Mouse (Mus musculus) MEL (cell line): ENCODE measurements around the gene Ablim2.

ENCODE experiments used
- CHD2 ChIP-seq: IDR thresholded peaks from 2 replicates; pipeline ENCODE4 v1.6.1; 2011; ENCODE audit warnings: low read length, improper control_type of control experiment
- CTCF ChIP-seq, 3 experiments: IDR thresholded peaks in 2 of 3; conservative IDR thresholded peaks in 1 of 3; 2 replicates each; pipeline ENCODE4 v1.5.1; 2011 to 2012; ENCODE audit warnings: low read length in 3 of 3, low read depth in 2 of 3, mild to moderate bottlenecking in 2 of 3, improper control_type of control experiment in 1 of 3, inconsistent platforms in 1 of 3, mixed read lengths in 1 of 3, moderate library complexity in 1 of 3; ENCODE audit not compliant: control insufficient read depth in 1 of 3, insufficient read depth in 1 of 3, poor library complexity in 1 of 3, severe bottlenecking in 1 of 3
- EP300 ChIP-seq, 2 experiments: IDR thresholded peaks; 2 replicates each; pipeline ENCODE4 v1.6.1; 2011; ENCODE audit warnings: improper control_type of control experiment in 2 of 2, low read length in 2 of 2, low read depth in 1 of 2, mild to moderate bottlenecking in 1 of 2
- JUND ChIP-seq: IDR thresholded peaks from 2 replicates; pipeline ENCODE4 v1.6.1; 2011; ENCODE audit warnings: low read depth, mild to moderate bottlenecking, improper control_type of control experiment, low read length
- NELFE ChIP-seq: IDR thresholded peaks from 2 replicates; pipeline ENCODE4 v1.6.1; 2011; ENCODE audit warnings: low read depth, low read length, improper control_type of control experiment
- TAL1 ChIP-seq: IDR thresholded peaks from 2 replicates; pipeline ENCODE4 v1.6.1; 2012; ENCODE audit warnings: mild to moderate bottlenecking, inconsistent platforms, low read length, moderate library complexity, mixed read lengths
- ZC3H11A ChIP-seq: IDR thresholded peaks from 2 replicates; pipeline ENCODE4 v1.6.1; 2012; ENCODE audit warnings: low read depth, mild to moderate bottlenecking, inconsistent platforms, low read length, improper control_type of control experiment
- ZKSCAN1 ChIP-seq: IDR thresholded peaks from 2 replicates; pipeline ENCODE4 v1.6.1; 2012; ENCODE audit warnings: low read depth, mild to moderate bottlenecking, inconsistent platforms, low read length, improper control_type of control experiment, moderate library complexity
- ZMIZ1 ChIP-seq: IDR thresholded peaks from 2 replicates; pipeline ENCODE4 v1.6.1; 2012; ENCODE audit warnings: low read depth, mild to moderate bottlenecking, inconsistent platforms, low read length, improper control_type of control experiment, moderate library complexity

- TF ChIP-seq ZKSCAN1 (no peak), CTCF (IDR thresholded peaks at IDR 0.05 in 2 of 3, conservative IDR thresholded peaks at IDR 0.05 in 1 of 3; ENCODE audit: control insufficient read depth in 1 of 3, insufficient read depth in 1 of 3, low read depth in 2 of 3, low read length in 3 of 3, poor library complexity in 1 of 3, severe bottlenecking in 1 of 3) (no peak), JUND (no peak), EP300 (IDR thresholded peaks at IDR 0.05; ENCODE audit: low read depth in 1 of 2, low read length in 2 of 2) (no peak), ZC3H11A (no peak), NELFE (no peak), CHD2 (no peak), TAL1 (no peak), ZMIZ1 (no peak)
These were observed 141.3 kb downstream of the Ablim2 start for GRCm38 (mm10) chr5:35898994-35899393.
